Mouse (Mus musculus) large intestine, adult 2 months (tissue): ENCODE results near the gene Mllt6. TPM values are rescaled to one million over a fixed set of nuclear protein-coding genes. Genes with fewer than 3 reads are reported as not detected.
"Not testable (repeated sequence)": the region's sequence is repeated elsewhere in the genome, so short reads cannot be mapped to it uniquely, and the experiment has no call there.

ENCODE experiments used
- DNase-seq: peaks from one replicate; pipeline ENCODE4 v3.0.0-alpha.2; 2012; ENCODE audit warnings: low read depth, low spot score
- WGBS: fragments of 180-500 bp; shearing (Covaris S2); methylation state at CpG from one replicate; pipeline ENCODE4 v1.1.7; 2018; 5-methylcytosine and 5-hydroxymethylcytosine counted together
- polyA plus RNA-seq: library from polyadenylated mRNA; depleted of rRNA; stranded (reverse); fragments of >200 nt; gene quantifications from 2 replicates; pipeline ENCODE4 v1.2.3, GENCODE M21; 2012

The Mllt6 gene
- polyA plus RNA-seq, 1 experiment = 15.8 TPM

GRCm38 (mm10) chr11:97643380-97644055, 19.7 kb upstream of the Mllt6 start:
- WGBS = 62% methylated on average over 8 of the region's 8 CpGs
- no peak for DNase-seq

GRCm38 (mm10) chr11:97644834-97645233, 18.4 kb upstream of the Mllt6 start:
- 3% methylated on average over 6 of the region's 6 CpGs for WGBS
- peak; percentile 46 for DNase-seq

- DNase-seq = not testable (repeated sequence)
- WGBS = 76% methylated on average over 4 of the region's 4 CpGs
Observed at GRCm38 (mm10) chr11:97648541-97648940, 14.7 kb upstream of the Mllt6 start.

GRCm38 (mm10) chr11:97650341-97650740, 12.9 kb upstream of the Mllt6 start:
- 47% methylated on average over 5 of the region's 5 CpGs for WGBS
- DNase-seq = no peak

GRCm38 (mm10) chr11:97653376-97653775, 9.8 kb upstream of the Mllt6 start:
- DNase-seq = not testable (repeated sequence)

GRCm38 (mm10) chr11:97654210-97654609, 9.0 kb upstream of the Mllt6 start:
- 89% methylated on average over 2 of the region's 2 CpGs for WGBS
- no peak for DNase-seq

More at GRCm38 (mm10) chr11:97653376-97653775, 9.8 kb upstream of the Mllt6 start:
- 73% methylated on average over 11 of the region's 11 CpGs for WGBS

- WGBS = 80% methylated on average over 14 of the region's 14 CpGs
- DNase-seq = no peak
Observed at GRCm38 (mm10) chr11:97656269-97656971, 6.8 kb upstream of the Mllt6 start.

- no peak for DNase-seq
- WGBS = 61% methylated on average over 5 of the region's 6 CpGs
Observed at GRCm38 (mm10) chr11:97657184-97657945, 5.8 kb upstream of the Mllt6 start.

GRCm38 (mm10) chr11:97657967-97658366, 5.2 kb upstream of the Mllt6 start:
- WGBS = 80% methylated on average over 6 of the region's 6 CpGs
- DNase-seq = not testable (repeated sequence)

GRCm38 (mm10) chr11:97658751-97659266, 4.4 kb upstream of the Mllt6 start:
- DNase-seq = peak; percentile 25
- WGBS = 42% methylated on average over 11 of the region's 11 CpGs

GRCm38 (mm10) chr11:97659267-97659989, 3.8 kb upstream of the Mllt6 start:
- peak; percentile 14 for DNase-seq
- 4% methylated on average over 13 of the region's 13 CpGs for WGBS

- DNase-seq = peak; percentile 28
- WGBS = under 1% methylated on average over 78 of the region's 78 CpGs
Observed at GRCm38 (mm10) chr11:97659990-97660714, 3.1 kb upstream of the Mllt6 start.

- DNase-seq = peak; percentile 18
Observed at GRCm38 (mm10) chr11:97660734-97661647, 2.2 kb upstream of the Mllt6 start.

GRCm38 (mm10) chr11:97661648-97662133, 1.5 kb upstream of the Mllt6 start:
- peak; percentile 46 for DNase-seq
- WGBS = under 1% methylated on average over 20 of the region's 20 CpGs

More at GRCm38 (mm10) chr11:97660734-97661647, 2.2 kb upstream of the Mllt6 start:
- 7% methylated on average over 27 of the region's 27 CpGs for WGBS

GRCm38 (mm10) chr11:97662207-97662892, 864 bp upstream of the Mllt6 start:
- DNase-seq = peak; percentile 59
- 2% methylated on average over 21 of the region's 21 CpGs for WGBS

GRCm38 (mm10) chr11:97663528-97664338, 519 bp downstream of the Mllt6 start:
- no peak for DNase-seq
- WGBS = under 1% methylated on average over 42 of the region's 57 CpGs
